Mouse (Mus musculus): ENCODE data around the gene Lrmda. TPM values are rescaled to one million over a fixed set of nuclear protein-coding genes. Genes with fewer than 3 reads are reported as not detected.
A peak's percentile ranks its signal among the peaks of the same experiment; 100 is the strongest.

Lrmda gene
- total and polyA plus RNA-seq, 3 experiments, result 0.43 to 1.1 (median 1.0) TPM

GRCm38 (mm10) chr14:22679705-22680643 is 660.5 kb downstream of the Lrmda start:
- H3K4me1 ChIP-seq (ENCODE audit: control insufficient read depth, insufficient read depth, low read length), result no peaks in the 10 kb centered on the region
- no peaks in the 10 kb centered on the region for H3K36me3 ChIP-seq (ENCODE audit: control insufficient read depth, insufficient read depth, low read length)
- DNase-seq, result no peak
- no peak for TF ChIP-seq EP300 (IDR thresholded peaks at IDR 0.05; ENCODE audit: insufficient read depth, low read depth, low read length)
- TF ChIP-seq POLR2A (IDR thresholded peaks at IDR 0.05; ENCODE audit: insufficient read depth, low read depth, low read length), result no peak
- no peak for TF ChIP-seq CTCF (IDR thresholded peaks at IDR 0.05)
- intact Hi-C loops (cut with DNase I), result loop anchor here (10.0 kb wide), 1 partner anchor 365 kb away; no protein-coding TSS in a partner anchor
- H3K9ac ChIP-seq (ENCODE audit: low read depth, low read length), result no peak overlapping the region
- H3K79me2 ChIP-seq (replicated peaks; ENCODE audit: control insufficient read depth, insufficient read depth, low read length), result no peaks in the 10 kb centered on the region
- 91% methylated on average over 9 of the region's 9 CpGs for WGBS
- no peak overlapping the region for H3K4me3 ChIP-seq
- H3K27me3 ChIP-seq (ENCODE audit: control insufficient read depth, insufficient read depth, low read length), result no peaks in the 10 kb centered on the region
- H3K27ac ChIP-seq, result no peak overlapping the region

GRCm38 (mm10) chr14:22686886-22687285 is 667.4 kb downstream of the Lrmda start:
- no peak for TF ChIP-seq CTCF (IDR thresholded peaks at IDR 0.05)
- no peak for TF ChIP-seq POLR2A (IDR thresholded peaks at IDR 0.05; ENCODE audit: insufficient read depth, low read depth, low read length)
- TF ChIP-seq EP300 (IDR thresholded peaks at IDR 0.05; ENCODE audit: insufficient read depth, low read depth, low read length), result no peak
- 38% methylated on average over 4 of the region's 4 CpGs for WGBS
- Histone ChIP-seq H3K27ac (no peak overlapping the region), H3K27me3 (ENCODE audit: control insufficient read depth, insufficient read depth, low read length) (no peaks in the 10 kb centered on the region), H3K4me1 (ENCODE audit: control insufficient read depth, insufficient read depth, low read length) (peaks cover 4% of the 10 kb centered on the region), H3K4me3 (no peak overlapping the region), H3K36me3 (ENCODE audit: control insufficient read depth, insufficient read depth, low read length) (no peaks in the 10 kb centered on the region; the same call in 1 of the 2 replicates), H3K79me2 (replicated peaks; ENCODE audit: control insufficient read depth, insufficient read depth, low read length) (no peaks in the 10 kb centered on the region), H3K9ac (ENCODE audit: low read depth, low read length) (no peak overlapping the region)
- peak in 1 of 2 experiments; percentile 9 for DNase-seq
- intact Hi-C loops (cut with DNase I), result loop anchor here (10.0 kb wide), 1 partner anchor 358 kb away; no protein-coding TSS in a partner anchor

- TF ChIP-seq CTCF (IDR thresholded peaks at IDR 0.05), result no peak
- TF ChIP-seq POLR2A (IDR thresholded peaks at IDR 0.05; ENCODE audit: insufficient read depth, low read depth, low read length), result no peak
- no peak for TF ChIP-seq EP300 (IDR thresholded peaks at IDR 0.05; ENCODE audit: insufficient read depth, low read depth, low read length)
- no peak overlapping the region for H3K4me3 ChIP-seq
- 88% methylated on average over 2 of the region's 2 CpGs for WGBS
- H3K79me2 ChIP-seq (replicated peaks; ENCODE audit: control insufficient read depth, insufficient read depth, low read length), result no peaks in the 10 kb centered on the region
- intact Hi-C loops (cut with DNase I), result loop anchor here (10.0 kb wide), 1 partner anchor 356 kb away; no protein-coding TSS in a partner anchor
- no peak overlapping the region for H3K27ac ChIP-seq
- peaks cover 5% of the 10 kb centered on the region for H3K4me1 ChIP-seq (ENCODE audit: control insufficient read depth, insufficient read depth, low read length)
- H3K27me3 ChIP-seq (ENCODE audit: control insufficient read depth, insufficient read depth, low read length), result no peaks in the 10 kb centered on the region
- no peaks in the 10 kb centered on the region; the same call in 1 of the 2 replicates for H3K36me3 ChIP-seq (ENCODE audit: control insufficient read depth, insufficient read depth, low read length)
- no peak overlapping the region for H3K9ac ChIP-seq (ENCODE audit: low read depth, low read length)
- no peak for DNase-seq
These were observed 668.9 kb downstream of the Lrmda start for GRCm38 (mm10) chr14:22688399-22688798.

- TF ChIP-seq POLR2A (IDR thresholded peaks at IDR 0.05; ENCODE audit: insufficient read depth, low read depth, low read length), result no peak
- no peak for TF ChIP-seq EP300 (IDR thresholded peaks at IDR 0.05; ENCODE audit: insufficient read depth, low read depth, low read length)
- TF ChIP-seq CTCF (IDR thresholded peaks at IDR 0.05), result no peak
- DNase-seq, result peak in 1 of 2 experiments; percentile 3
- intact Hi-C loops (cut with DNase I), result no loop called here
- Histone ChIP-seq H3K9ac (ENCODE audit: low read depth, low read length) (no peak overlapping the region), H3K36me3 (ENCODE audit: control insufficient read depth, insufficient read depth, low read length) (no peaks in the 10 kb centered on the region), H3K4me3 (no peak overlapping the region), H3K79me2 (replicated peaks; ENCODE audit: control insufficient read depth, insufficient read depth, low read length) (no peaks in the 10 kb centered on the region), H3K27me3 (ENCODE audit: control insufficient read depth, insufficient read depth, low read length) (no peaks in the 10 kb centered on the region), H3K4me1 (ENCODE audit: control insufficient read depth, insufficient read depth, low read length) (peaks cover 2% of the 10 kb centered on the region; the same call in 1 of the 2 replicates), H3K27ac (no peak overlapping the region)
- 34% methylated on average over 6 of the region's 6 CpGs for WGBS
These were observed 675.9 kb downstream of the Lrmda start for GRCm38 (mm10) chr14:22695448-22695847.

GRCm38 (mm10) chr14:22695931-22696365 is 676.4 kb downstream of the Lrmda start:
- 49% methylated on average over 4 of the region's 4 CpGs for WGBS
- Histone ChIP-seq H3K27ac (no peak overlapping the region), H3K79me2 (replicated peaks; ENCODE audit: control insufficient read depth, insufficient read depth, low read length) (no peaks in the 10 kb centered on the region), H3K4me3 (no peak overlapping the region), H3K4me1 (ENCODE audit: control insufficient read depth, insufficient read depth, low read length) (peaks cover 2% of the 10 kb centered on the region; the same call in 1 of the 2 replicates), H3K9ac (ENCODE audit: low read depth, low read length) (no peak overlapping the region), H3K36me3 (ENCODE audit: control insufficient read depth, insufficient read depth, low read length) (no peaks in the 10 kb centered on the region), H3K27me3 (ENCODE audit: control insufficient read depth, insufficient read depth, low read length) (no peaks in the 10 kb centered on the region)
- intact Hi-C loops (cut with DNase I), result no loop called here
- TF ChIP-seq EP300 (IDR thresholded peaks at IDR 0.05; ENCODE audit: insufficient read depth, low read depth, low read length) (no peak), CTCF (IDR thresholded peaks at IDR 0.05) (no peak), POLR2A (IDR thresholded peaks at IDR 0.05; ENCODE audit: insufficient read depth, low read depth, low read length) (no peak)
- DNase-seq, result no peak

- Histone ChIP-seq H3K36me3 (ENCODE audit: control insufficient read depth, insufficient read depth, low read length) (no peaks in the 10 kb centered on the region), H3K79me2 (replicated peaks; ENCODE audit: control insufficient read depth, insufficient read depth, low read length) (no peaks in the 10 kb centered on the region), H3K4me1 (ENCODE audit: control insufficient read depth, insufficient read depth, low read length) (no peaks in the 10 kb centered on the region; the same call in 1 of the 2 replicates), H3K27ac (no peak overlapping the region), H3K9ac (ENCODE audit: low read depth, low read length) (no peak overlapping the region), H3K4me3 (no peak overlapping the region), H3K27me3 (ENCODE audit: control insufficient read depth, insufficient read depth, low read length) (no peaks in the 10 kb centered on the region)
- intact Hi-C loops (cut with DNase I), result no loop called here
- TF ChIP-seq CTCF (IDR thresholded peaks at IDR 0.05), result no peak
- TF ChIP-seq POLR2A (IDR thresholded peaks at IDR 0.05; ENCODE audit: insufficient read depth, low read depth, low read length), result no peak
- no peak for TF ChIP-seq EP300 (IDR thresholded peaks at IDR 0.05; ENCODE audit: insufficient read depth, low read depth, low read length)
- no peak for DNase-seq
- WGBS, result 73% methylated on average over 1 of the region's 1 CpGs
These were observed 680.7 kb downstream of the Lrmda start for GRCm38 (mm10) chr14:22700236-22700635.

All from heart, adult 2 months (tissue).